Mouse (Mus musculus): ENCODE measurements at regions not wholly inside any gene's neighbourhood (a gene's known extent, or its start where the extent isn't known, plus 50 kb on each side); places are given as distances from the start of the nearest gene placed in this dataset.
A peak's percentile ranks its signal among the peaks of the same experiment; 100 is the strongest.

DNA sequence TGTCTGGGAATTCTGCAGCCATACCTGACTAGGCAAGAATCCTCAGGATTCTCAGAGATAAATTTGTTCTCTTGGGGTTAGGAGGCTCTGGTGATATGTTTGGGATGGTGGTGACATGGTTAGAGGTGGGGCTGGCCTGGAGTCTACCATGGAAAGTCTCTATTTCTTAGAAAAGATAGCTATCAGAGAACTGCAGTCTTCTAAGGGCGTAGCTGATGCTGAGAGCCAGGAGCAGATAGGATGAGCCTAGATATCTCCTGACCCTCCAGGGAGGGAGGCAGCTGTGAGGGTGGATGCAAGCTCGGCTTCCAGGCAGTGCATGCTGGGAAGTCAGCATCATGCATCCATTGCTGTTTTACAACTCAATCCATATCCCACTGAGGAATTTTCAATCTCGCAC, 61.6 kb upstream of the Cxcl14 start:
- Histone ChIP-seq H3K4me1 (ENCODE audit: insufficient read depth) (no peaks in the 10 kb centered on the region), H3K27me3 (ENCODE audit: insufficient read depth, low read length) (no peaks in the 10 kb centered on the region), H3K9ac (no peak overlapping the region), H3K27ac (ENCODE audit: low read depth) (no peak overlapping the region), H3K4me2 (no peak overlapping the region), H3K4me3 (ENCODE audit: low read depth, low read length) (no peak overlapping the region), H3K9me3 (ENCODE audit: low read depth, low read length) (no peaks in the 10 kb centered on the region), H3K36me3 (ENCODE audit: insufficient read depth) (no peaks in the 10 kb centered on the region)
- TF ChIP-seq CTCF (IDR thresholded peaks at IDR 0.05; ENCODE audit: low read depth), result no peak
- WGBS, result 87% methylated on average over 3 of the region's 3 CpGs
- ATAC-seq (ENCODE audit: insufficient read depth) (no peak), DNase-seq (no peak)

DNA sequence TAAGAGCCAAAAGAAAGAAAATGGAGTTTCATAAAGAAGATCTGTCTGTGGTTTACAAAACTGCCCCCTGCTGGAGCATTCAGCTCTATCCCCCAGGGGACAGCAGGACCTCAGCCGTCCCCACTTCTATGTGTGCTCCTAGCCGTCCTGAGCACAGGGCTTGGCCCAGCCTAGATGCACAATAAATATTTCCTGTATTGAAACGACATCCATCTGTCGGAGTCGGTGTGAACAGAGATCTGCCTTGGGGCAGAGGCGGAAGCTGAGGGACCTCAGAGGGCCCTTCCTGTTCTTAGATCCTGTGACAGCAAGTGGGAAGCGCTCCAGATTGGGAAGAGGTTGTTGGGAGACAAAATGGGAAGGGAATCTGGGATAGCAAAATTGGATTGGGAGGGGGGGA, 62.5 kb upstream of the Cxcl14 start:
- Histone ChIP-seq H3K4me3 (ENCODE audit: low read depth, low read length) (no peak overlapping the region), H3K4me2 (no peak overlapping the region), H3K36me3 (ENCODE audit: insufficient read depth) (no peaks in the 10 kb centered on the region), H3K4me1 (ENCODE audit: insufficient read depth) (no peaks in the 10 kb centered on the region), H3K27ac (ENCODE audit: low read depth) (no peak overlapping the region), H3K9ac (no peak overlapping the region), H3K27me3 (ENCODE audit: insufficient read depth, low read length) (no peaks in the 10 kb centered on the region), H3K9me3 (ENCODE audit: low read depth, low read length) (no peaks in the 10 kb centered on the region)
- peak; percentile 16; the same call in 1 of the 2 replicates for TF ChIP-seq CTCF (IDR thresholded peaks at IDR 0.05; ENCODE audit: low read depth)
- DNase-seq (peak; percentile 50), ATAC-seq (ENCODE audit: insufficient read depth) (peak; percentile 35; the same call in 1 of the 2 replicates)
- WGBS, result 37% methylated on average over 7 of the region's 7 CpGs

DNA sequence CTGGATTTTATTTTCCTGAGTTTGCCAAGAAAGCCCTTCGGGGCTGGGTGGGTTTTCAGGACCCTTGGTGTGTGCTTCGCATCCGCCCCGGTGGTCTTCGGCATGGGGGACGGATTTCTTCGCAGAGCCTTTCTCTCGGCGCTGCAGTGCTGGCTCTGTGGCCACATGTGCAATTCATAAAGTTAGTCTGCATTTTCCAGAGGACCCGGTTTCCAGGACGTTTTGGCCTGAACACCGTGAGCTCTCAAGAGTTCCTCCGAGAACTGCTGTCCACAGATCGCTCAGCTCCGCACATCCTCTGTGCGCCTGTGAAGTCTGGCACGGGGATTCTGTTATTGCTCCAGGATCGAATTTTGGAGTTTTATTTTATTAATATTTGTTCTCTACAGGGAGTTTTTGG, 63.2 kb upstream of the Cxcl14 start:
- no peak for TF ChIP-seq CTCF (IDR thresholded peaks at IDR 0.05; ENCODE audit: low read depth)
- Histone ChIP-seq H3K4me3 (ENCODE audit: low read depth, low read length) (no peak overlapping the region), H3K27ac (ENCODE audit: low read depth) (no peak overlapping the region), H3K36me3 (ENCODE audit: insufficient read depth) (no peaks in the 10 kb centered on the region), H3K27me3 (ENCODE audit: insufficient read depth, low read length) (no peaks in the 10 kb centered on the region), H3K9ac (no peak overlapping the region), H3K4me2 (no peak overlapping the region), H3K9me3 (ENCODE audit: low read depth, low read length) (no peaks in the 10 kb centered on the region), H3K4me1 (ENCODE audit: insufficient read depth) (no peaks in the 10 kb centered on the region)
- no peak for ATAC-seq (ENCODE audit: insufficient read depth)
- 86% methylated on average over 18 of the region's 18 CpGs for WGBS
- no peak for DNase-seq

DNA sequence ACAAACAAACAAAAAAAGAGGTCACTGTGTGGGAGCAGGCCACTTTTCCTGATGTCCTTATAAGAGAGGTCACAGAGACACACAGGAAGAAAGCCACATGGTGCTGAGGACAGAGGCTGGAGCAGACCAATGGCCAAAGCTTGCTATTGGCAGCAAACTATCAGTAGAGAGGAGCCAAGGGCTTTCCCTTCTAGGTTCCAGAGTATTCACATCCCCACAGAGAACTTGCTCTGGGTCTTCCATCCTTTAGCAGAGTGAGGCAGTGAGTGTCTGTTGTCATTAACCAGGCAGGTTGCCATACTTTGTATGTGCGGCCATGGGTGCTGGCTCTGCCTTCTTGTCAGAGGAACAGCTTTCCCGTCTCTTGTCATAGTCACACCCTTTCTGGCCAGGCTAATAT, 64.5 kb upstream of the Cxcl14 start:
- TF ChIP-seq CTCF (IDR thresholded peaks at IDR 0.05; ENCODE audit: low read depth), result no peak
- ATAC-seq (ENCODE audit: insufficient read depth) (no peak), DNase-seq (no peak)
- no peak overlapping the region for H3K4me3 ChIP-seq (ENCODE audit: low read depth, low read length)
- no peaks in the 10 kb centered on the region for H3K4me1 ChIP-seq (ENCODE audit: insufficient read depth)
- H3K27ac ChIP-seq (ENCODE audit: low read depth), result no peak overlapping the region
- 68% methylated on average over 2 of the region's 2 CpGs for WGBS
- no peak overlapping the region for H3K9ac ChIP-seq
- no peaks in the 10 kb centered on the region for H3K9me3 ChIP-seq (ENCODE audit: low read depth, low read length)
- no peak overlapping the region for H3K4me2 ChIP-seq
- H3K27me3 ChIP-seq (ENCODE audit: insufficient read depth, low read length), result no peaks in the 10 kb centered on the region
- no peaks in the 10 kb centered on the region for H3K36me3 ChIP-seq (ENCODE audit: insufficient read depth)

DNA sequence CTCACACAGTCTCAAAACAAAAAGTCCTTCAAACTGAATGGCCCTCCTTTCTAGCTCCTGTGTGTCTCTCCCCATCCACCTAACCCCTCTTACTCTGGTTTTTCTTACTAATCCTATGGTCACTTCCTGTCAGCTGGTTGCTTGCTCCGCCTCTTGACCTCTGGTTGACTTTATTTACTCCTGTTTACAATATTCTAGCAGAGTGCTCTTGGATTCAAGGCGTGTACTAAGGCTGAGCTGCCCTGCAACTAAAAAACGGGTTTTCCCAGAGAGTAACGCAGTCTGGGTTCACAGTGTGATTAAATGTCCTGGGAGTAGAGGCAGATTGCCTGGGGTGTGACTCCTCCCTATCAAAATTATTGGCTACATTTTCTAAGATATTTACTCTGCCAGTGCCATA, 64.2 kb upstream of the Gm3045 start:
- no peaks in the 10 kb centered on the region for H3K36me3 ChIP-seq (ENCODE audit: insufficient read depth)
- no peak overlapping the region for H3K4me2 ChIP-seq
- H3K27me3 ChIP-seq (ENCODE audit: insufficient read depth, low read length), result no peaks in the 10 kb centered on the region
- WGBS, result 51% methylated on average over 4 of the region's 4 CpGs
- no peak overlapping the region for H3K9ac ChIP-seq
- no peaks in the 10 kb centered on the region for H3K9me3 ChIP-seq (ENCODE audit: low read depth, low read length)
- no peak for TF ChIP-seq CTCF (IDR thresholded peaks at IDR 0.05; ENCODE audit: low read depth)
- H3K27ac ChIP-seq (ENCODE audit: low read depth), result no peak overlapping the region
- no peak for ATAC-seq (ENCODE audit: insufficient read depth)
- H3K4me1 ChIP-seq (ENCODE audit: insufficient read depth), result no peaks in the 10 kb centered on the region
- no peak for DNase-seq
- H3K4me3 ChIP-seq (ENCODE audit: low read depth, low read length), result no peak overlapping the region

DNA sequence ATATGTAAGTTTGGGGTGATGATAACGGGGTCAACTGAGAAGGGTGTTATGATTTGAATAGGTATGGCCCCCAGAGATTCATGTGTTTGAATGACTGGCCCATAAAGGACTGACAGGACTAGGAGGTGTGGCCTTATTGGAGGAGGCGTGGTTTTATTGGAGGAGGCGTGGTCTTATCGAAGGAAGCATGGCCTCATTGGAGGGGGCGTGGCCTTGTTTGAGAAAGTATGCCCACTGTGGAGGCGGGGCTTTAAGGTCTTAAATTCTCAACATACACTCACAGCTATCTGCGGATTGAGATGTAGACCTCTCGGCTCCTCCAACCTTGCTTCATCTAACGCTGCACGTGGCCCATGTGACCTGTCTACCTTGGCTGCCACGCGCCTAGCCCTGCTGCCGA, 63.7 kb upstream of the Gm3045 start:
- no peak for TF ChIP-seq CTCF (IDR thresholded peaks at IDR 0.05; ENCODE audit: low read depth)
- Histone ChIP-seq H3K4me2 (no peak overlapping the region), H3K9ac (no peak overlapping the region), H3K27ac (ENCODE audit: low read depth) (no peak overlapping the region), H3K4me3 (ENCODE audit: low read depth, low read length) (no peak overlapping the region), H3K27me3 (ENCODE audit: insufficient read depth, low read length) (no peaks in the 10 kb centered on the region), H3K4me1 (ENCODE audit: insufficient read depth) (no peaks in the 10 kb centered on the region), H3K36me3 (ENCODE audit: insufficient read depth) (no peaks in the 10 kb centered on the region), H3K9me3 (ENCODE audit: low read depth, low read length) (no peaks in the 10 kb centered on the region)
- DNase-seq (no peak), ATAC-seq (ENCODE audit: insufficient read depth) (no peak)
- WGBS, result 36% methylated on average over 13 of the region's 13 CpGs

GRCm38 (mm10) chr13:56369600-56369999, 56.8 kb upstream of the Gm3045 start:
- no peak overlapping the region for H3K9ac ChIP-seq
- DNase-seq (no peak), ATAC-seq (ENCODE audit: insufficient read depth) (no peak)
- H3K36me3 ChIP-seq (ENCODE audit: insufficient read depth), result no peaks in the 10 kb centered on the region
- H3K27me3 ChIP-seq (ENCODE audit: insufficient read depth, low read length), result no peaks in the 10 kb centered on the region
- no peaks in the 10 kb centered on the region for H3K9me3 ChIP-seq (ENCODE audit: low read depth, low read length)
- H3K4me2 ChIP-seq, result no peak overlapping the region
- 75% methylated on average over 2 of the region's 2 CpGs for WGBS
- TF ChIP-seq CTCF (IDR thresholded peaks at IDR 0.05; ENCODE audit: low read depth), result no peak
- H3K4me1 ChIP-seq (ENCODE audit: insufficient read depth), result peaks cover 7% of the 10 kb centered on the region; the same call in 1 of the 2 replicates
- H3K27ac ChIP-seq (ENCODE audit: low read depth), result no peak overlapping the region
- H3K4me3 ChIP-seq (ENCODE audit: low read depth, low read length), result no peak overlapping the region

DNA sequence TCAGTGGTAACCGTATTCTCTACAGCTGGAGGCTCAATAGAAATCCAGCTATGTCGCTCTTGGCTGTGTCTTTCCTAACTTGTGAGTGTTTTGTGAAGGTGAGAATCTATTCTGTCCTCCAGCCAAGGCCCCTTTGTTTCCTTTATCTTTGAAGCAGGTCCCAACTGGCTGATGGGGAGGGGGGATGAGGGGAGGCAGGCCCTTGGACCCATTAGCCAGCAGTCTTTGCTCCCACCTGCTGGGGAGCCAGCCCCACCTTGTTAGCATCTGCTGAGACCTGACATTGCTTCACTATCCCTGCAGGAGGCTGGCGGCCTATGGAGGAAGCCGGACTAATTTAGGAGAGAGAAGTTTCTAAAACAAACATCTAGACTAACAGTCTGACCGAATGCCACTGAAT, 55.0 kb upstream of the Gm3045 start:
- DNase-seq (no peak), ATAC-seq (ENCODE audit: insufficient read depth) (no peak)
- Histone ChIP-seq H3K4me3 (ENCODE audit: low read depth, low read length) (no peak overlapping the region), H3K4me2 (no peak overlapping the region), H3K27ac (ENCODE audit: low read depth) (no peak overlapping the region), H3K9ac (no peak overlapping the region), H3K36me3 (ENCODE audit: insufficient read depth) (no peaks in the 10 kb centered on the region), H3K27me3 (ENCODE audit: insufficient read depth, low read length) (no peaks in the 10 kb centered on the region), H3K9me3 (ENCODE audit: low read depth, low read length) (no peaks in the 10 kb centered on the region), H3K4me1 (ENCODE audit: insufficient read depth) (peaks cover 7% of the 10 kb centered on the region; the same call in 1 of the 2 replicates)
- TF ChIP-seq CTCF (IDR thresholded peaks at IDR 0.05; ENCODE audit: low read depth), result no peak
- WGBS, result 19% methylated on average over 5 of the region's 5 CpGs
